Mouse (Mus musculus): Measurements from ENCODE around the gene Notch2. TPM values are rescaled to one million over a fixed set of nuclear protein-coding genes. Genes with fewer than 3 reads are reported as not detected.
A peak's percentile ranks its signal among the peaks of the same experiment; 100 is the strongest.

Gene Notch2
- polyA plus RNA-seq, 1 experiment from 2014 or later, result 18.6 TPM

DNA sequence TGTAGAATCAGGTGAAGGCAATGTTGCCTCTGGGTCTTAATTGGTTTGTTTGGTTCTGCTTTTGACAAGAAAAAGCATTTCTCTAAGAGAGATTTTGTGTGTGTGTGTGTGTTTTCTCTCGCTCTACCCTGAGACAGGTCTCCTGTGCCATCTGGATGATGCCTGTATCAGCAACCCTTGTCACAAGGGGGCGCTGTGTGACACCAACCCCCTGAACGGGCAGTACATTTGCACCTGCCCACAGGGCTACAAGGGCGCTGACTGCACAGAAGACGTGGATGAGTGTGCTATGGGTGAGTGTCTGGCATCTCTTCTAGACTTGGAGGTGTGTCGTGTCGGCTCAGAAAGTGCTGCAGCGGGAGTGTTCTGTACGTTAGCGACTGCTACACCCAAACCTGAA is 86.0 kb downstream of the Notch2 start:
- no peak overlapping the region for H3K27ac ChIP-seq
- no peaks in the 10 kb centered on the region for H3K27me3 ChIP-seq
- no peak overlapping the region for H3K4me3 ChIP-seq
- WGBS, result 90% methylated on average over 10 of the region's 10 CpGs
- peaks cover 23% of the 10 kb centered on the region for H3K4me1 ChIP-seq
- H3K36me3 ChIP-seq (ENCODE audit: poor library complexity, severe bottlenecking), result peaks cover 69% of the 10 kb centered on the region
- ATAC-seq, result no peak
- no peak overlapping the region for H3K9ac ChIP-seq
- peaks cover 9% of the 10 kb centered on the region for H3K9me3 ChIP-seq (replicated peaks)
- H3K4me2 ChIP-seq, result no peak overlapping the region

DNA sequence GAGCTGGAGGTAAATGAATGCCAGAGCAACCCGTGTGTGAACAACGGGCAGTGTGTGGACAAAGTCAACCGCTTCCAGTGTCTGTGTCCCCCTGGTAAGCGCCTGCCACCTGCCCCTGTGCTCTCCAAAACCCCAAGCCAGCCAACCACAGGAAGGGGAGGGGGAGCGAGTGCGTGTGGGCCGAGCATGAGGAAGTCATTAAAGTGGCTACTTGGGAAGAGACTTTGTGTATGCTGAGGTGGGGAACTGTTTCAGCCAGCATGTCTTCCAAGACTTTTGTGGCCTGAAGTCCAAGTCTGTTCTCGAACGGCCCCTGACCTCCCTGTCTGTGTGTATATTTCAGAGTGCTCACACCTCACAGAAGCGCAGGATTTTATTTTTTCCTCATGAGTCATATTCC is 88.2 kb downstream of the Notch2 start:
- peaks cover 28% of the 10 kb centered on the region for H3K4me1 ChIP-seq
- H3K9me3 ChIP-seq (replicated peaks), result peaks cover 9% of the 10 kb centered on the region
- 86% methylated on average over 10 of the region's 10 CpGs for WGBS
- H3K4me2 ChIP-seq, result no peak overlapping the region
- no peak overlapping the region for H3K27ac ChIP-seq
- ATAC-seq, result no peak
- H3K36me3 ChIP-seq (ENCODE audit: poor library complexity, severe bottlenecking), result peaks cover 74% of the 10 kb centered on the region
- H3K27me3 ChIP-seq, result no peaks in the 10 kb centered on the region
- no peak overlapping the region for H3K9ac ChIP-seq
- no peak overlapping the region for H3K4me3 ChIP-seq

DNA sequence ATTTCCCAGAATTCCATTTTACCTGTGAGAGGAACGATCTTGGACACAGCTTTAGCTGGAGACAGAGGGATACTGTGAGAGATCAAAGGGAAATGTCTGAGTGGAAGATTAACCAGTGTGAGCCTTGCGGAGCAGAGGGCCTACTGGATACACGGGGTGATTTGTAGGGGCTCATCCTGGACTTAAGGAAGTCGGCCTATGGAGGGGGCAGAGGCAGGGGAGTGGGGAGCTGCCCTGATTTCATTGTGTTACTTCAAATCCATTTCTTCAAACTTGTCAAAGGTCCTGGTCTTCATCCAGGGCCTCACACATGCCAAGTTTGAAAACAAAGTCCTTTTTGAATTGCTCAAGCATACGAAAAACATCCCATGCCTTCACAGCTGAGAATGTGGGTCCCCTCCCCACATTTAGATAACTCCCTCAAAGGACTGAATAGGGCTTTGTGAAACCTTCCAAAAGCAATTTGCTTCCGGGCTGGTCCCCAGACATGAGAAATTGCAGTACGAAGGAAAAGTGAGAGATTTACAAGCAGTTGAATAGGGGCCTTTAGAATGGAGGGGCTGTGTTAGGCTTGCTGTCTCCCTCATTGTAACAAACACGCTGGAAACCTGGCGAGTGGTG is 91.6 kb downstream of the Notch2 start:
- peaks cover 9% of the 10 kb centered on the region for H3K9me3 ChIP-seq (replicated peaks)
- peak; percentile 58 for ATAC-seq
- no peaks in the 10 kb centered on the region for H3K27me3 ChIP-seq
- no peak overlapping the region for H3K4me2 ChIP-seq
- H3K27ac ChIP-seq, result peak overlapping the region; percentile 85
- H3K4me1 ChIP-seq, result peaks cover 38% of the 10 kb centered on the region
- 6% methylated on average over 9 of the region's 9 CpGs for WGBS
- peak overlapping the region; percentile 8; the same call in 1 of the 2 replicates for H3K9ac ChIP-seq
- peaks cover 68% of the 10 kb centered on the region for H3K36me3 ChIP-seq (ENCODE audit: poor library complexity, severe bottlenecking)
- no peak overlapping the region for H3K4me3 ChIP-seq

DNA sequence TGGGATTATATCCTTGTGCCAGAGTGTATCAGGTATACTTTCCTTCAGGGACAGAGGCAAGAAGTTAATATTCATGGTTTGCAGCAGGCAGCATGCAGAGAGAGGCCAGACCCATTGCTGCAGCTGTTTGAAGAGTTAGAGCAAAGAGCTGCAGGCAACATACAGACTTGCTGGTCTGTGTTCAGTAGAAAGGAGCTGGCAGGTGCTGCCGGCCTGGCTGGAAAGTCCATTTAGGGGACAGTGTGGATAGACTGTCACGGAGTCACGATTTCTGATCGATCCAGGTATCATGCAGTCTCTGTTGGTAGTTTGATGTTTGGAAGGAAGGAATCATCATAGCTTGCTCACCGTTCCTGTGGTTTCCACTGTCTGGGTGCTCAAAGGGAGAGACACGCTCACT is 92.2 kb downstream of the Notch2 start:
- Histone ChIP-seq H3K4me3 (no peak overlapping the region), H3K27ac (peak overlapping the region; percentile 85), H3K4me1 (peaks cover 38% of the 10 kb centered on the region), H3K36me3 (ENCODE audit: poor library complexity, severe bottlenecking) (peaks cover 63% of the 10 kb centered on the region), H3K9ac (no peak overlapping the region; the same call in none of the 2 replicates), H3K4me2 (peak overlapping the region; percentile 33), H3K27me3 (no peaks in the 10 kb centered on the region), H3K9me3 (replicated peaks) (peaks cover 9% of the 10 kb centered on the region)
- no peak for ATAC-seq
- 50% methylated on average over 6 of the region's 6 CpGs for WGBS

DNA sequence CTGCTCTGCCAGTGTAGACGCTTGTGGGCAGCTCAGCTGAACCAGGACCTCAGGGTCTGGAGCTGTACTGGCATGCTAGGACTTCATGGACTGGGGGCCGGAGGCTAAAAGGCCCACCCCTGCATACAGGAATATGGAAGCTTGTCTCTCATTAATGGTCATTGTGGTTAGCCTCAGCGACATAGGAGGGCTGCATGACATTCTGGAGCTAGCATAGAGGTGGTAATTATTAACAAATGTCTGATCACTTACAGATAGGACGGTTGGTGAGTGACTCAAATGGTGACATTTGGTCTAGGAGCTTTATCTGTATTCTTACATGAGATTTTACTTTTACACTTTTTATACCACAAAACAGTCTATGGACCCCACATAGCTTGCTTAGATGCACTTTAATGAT is 92.8 kb downstream of the Notch2 start:
- Histone ChIP-seq H3K4me2 (no peak overlapping the region), H3K9me3 (replicated peaks) (peaks cover 9% of the 10 kb centered on the region), H3K4me3 (no peak overlapping the region), H3K36me3 (ENCODE audit: poor library complexity, severe bottlenecking) (peaks cover 62% of the 10 kb centered on the region), H3K9ac (0 out of 2 replicates have a peak overlapping the region, but pooled peaks have one; percentile 4), H3K27me3 (no peaks in the 10 kb centered on the region), H3K4me1 (peaks cover 38% of the 10 kb centered on the region), H3K27ac (peak overlapping the region; percentile 85)
- WGBS, result 74% methylated on average over 4 of the region's 4 CpGs
- no peak for ATAC-seq

DNA sequence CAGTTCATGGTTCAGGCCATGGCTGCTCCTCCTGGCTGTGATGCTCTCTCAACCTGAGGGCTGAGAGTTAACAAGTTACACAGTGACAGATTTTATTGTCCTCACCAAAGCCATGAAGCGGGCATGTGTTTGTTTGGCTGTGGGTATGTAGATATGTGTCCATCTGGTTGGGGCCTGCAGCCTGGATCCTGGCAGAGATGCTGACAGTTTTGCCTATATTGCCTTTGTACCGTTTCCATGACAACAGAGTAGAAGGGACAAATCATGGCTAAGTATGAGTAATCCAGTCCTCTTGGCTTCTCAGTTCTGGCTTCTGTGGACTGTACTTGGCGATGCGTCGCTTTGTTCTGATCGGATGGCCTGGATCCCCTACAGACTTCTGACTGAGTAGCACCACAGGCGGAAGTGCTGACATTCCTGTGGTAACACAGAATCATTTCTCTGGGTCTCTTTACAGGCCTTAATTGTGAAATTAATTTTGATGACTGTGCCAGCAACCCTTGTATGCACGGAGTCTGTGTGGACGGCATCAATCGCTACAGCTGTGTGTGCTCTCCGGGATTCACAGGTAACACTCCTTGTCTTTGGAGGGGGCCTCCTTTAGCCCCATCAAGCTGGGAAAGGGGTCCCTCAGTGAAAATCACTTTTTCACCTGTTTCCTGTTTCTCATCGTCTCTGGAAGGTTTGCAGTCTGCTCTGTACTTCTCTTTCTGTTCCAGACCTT is 93.4 kb downstream of the Notch2 start:
- peak; percentile 83 for ATAC-seq
- Histone ChIP-seq H3K27ac (peak overlapping the region; percentile 57), H3K4me2 (no peak overlapping the region)

DNA sequence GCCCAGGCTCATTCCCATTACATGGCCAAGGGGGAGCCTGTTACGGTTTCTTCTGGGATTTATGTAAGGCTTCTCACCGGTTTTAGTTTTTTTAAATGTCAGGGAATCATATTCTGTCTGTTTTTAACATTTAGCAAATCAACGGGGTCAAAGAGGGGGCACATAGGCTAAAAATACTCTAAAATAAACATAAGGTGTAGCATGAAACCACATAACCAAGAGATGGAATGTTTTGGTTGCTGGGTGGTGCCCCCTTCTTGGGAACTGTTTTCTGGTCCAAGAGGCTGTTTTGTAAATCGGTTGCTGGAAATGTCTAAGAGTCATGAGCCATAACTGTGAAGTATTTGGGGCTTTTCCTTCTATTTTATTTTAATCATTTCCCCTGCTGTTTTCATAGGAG is 95.1 kb downstream of the Notch2 start:
- Histone ChIP-seq H3K4me3 (no peak overlapping the region), H3K27ac (no peak overlapping the region), H3K4me1 (peaks cover 38% of the 10 kb centered on the region), H3K4me2 (no peak overlapping the region), H3K9ac (no peak overlapping the region), H3K36me3 (ENCODE audit: poor library complexity, severe bottlenecking) (peaks cover 59% of the 10 kb centered on the region), H3K27me3 (no peaks in the 10 kb centered on the region), H3K9me3 (replicated peaks) (no peaks in the 10 kb centered on the region)
- WGBS, result 95% methylated on average over 4 of the region's 4 CpGs
- no peak for ATAC-seq

More for the DNA sequence above, 93.4 kb downstream of the Notch2 start:
- 50% methylated on average over 12 of the region's 12 CpGs for WGBS
- Histone ChIP-seq H3K27me3 (no peaks in the 10 kb centered on the region), H3K4me3 (no peak overlapping the region), H3K4me1 (peaks cover 38% of the 10 kb centered on the region), H3K9me3 (replicated peaks) (peaks cover 9% of the 10 kb centered on the region), H3K9ac (no peak overlapping the region), H3K36me3 (ENCODE audit: poor library complexity, severe bottlenecking) (peaks cover 62% of the 10 kb centered on the region)

DNA sequence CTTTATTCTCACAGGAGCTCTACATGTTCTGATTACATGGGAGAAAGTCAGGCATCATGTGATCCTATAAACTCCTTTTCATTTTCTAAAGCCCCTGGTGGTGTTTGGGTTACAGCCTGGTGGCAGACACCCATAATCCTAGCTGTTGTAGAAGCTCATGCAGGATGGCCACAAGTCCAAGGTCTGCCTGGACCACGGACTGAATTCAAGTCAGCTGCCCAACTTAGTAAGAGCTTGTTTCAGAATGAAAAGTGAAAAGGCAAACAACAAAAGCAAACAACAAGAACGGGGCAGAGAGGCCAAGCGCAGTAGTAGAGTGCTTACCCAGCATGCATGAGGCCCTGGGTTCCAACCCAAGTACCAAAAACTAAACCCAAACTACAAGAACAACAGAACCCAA is 95.5 kb downstream of the Notch2 start:
- Histone ChIP-seq H3K4me3 (no peak overlapping the region), H3K9me3 (replicated peaks) (no peaks in the 10 kb centered on the region), H3K27me3 (no peaks in the 10 kb centered on the region), H3K4me1 (peaks cover 36% of the 10 kb centered on the region), H3K27ac (no peak overlapping the region), H3K36me3 (ENCODE audit: poor library complexity, severe bottlenecking) (peaks cover 60% of the 10 kb centered on the region), H3K4me2 (no peak overlapping the region), H3K9ac (no peak overlapping the region)
- 89% methylated on average over 3 of the region's 3 CpGs for WGBS
- ATAC-seq, result no peak

DNA sequence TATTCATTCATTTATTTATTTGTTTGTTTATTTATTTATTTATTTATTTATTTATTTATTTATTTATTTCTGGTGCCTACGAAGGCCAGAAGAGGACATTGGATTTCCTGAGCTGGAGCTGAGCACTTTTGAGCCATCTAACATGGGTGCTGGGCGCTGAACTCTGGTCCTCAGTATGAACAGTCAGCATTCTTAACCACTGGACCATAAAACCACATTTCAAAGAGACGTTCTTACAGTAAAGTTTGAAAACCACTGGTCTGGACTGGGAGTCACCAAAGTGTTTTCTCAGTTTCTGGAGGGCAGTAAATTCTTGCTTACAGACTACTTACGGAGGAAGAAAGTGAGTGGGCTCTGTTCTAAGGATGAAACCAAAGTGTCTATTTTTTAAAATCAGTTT is 97.3 kb downstream of the Notch2 start:
- Histone ChIP-seq H3K27ac (no peak overlapping the region), H3K4me2 (no peak overlapping the region), H3K9me3 (replicated peaks) (no peaks in the 10 kb centered on the region), H3K36me3 (ENCODE audit: poor library complexity, severe bottlenecking) (peaks cover 63% of the 10 kb centered on the region), H3K4me3 (no peak overlapping the region), H3K9ac (no peak overlapping the region), H3K4me1 (peaks cover 19% of the 10 kb centered on the region), H3K27me3 (no peaks in the 10 kb centered on the region)
- 84% methylated on average over 4 of the region's 4 CpGs for WGBS
- ATAC-seq, result no peak

DNA sequence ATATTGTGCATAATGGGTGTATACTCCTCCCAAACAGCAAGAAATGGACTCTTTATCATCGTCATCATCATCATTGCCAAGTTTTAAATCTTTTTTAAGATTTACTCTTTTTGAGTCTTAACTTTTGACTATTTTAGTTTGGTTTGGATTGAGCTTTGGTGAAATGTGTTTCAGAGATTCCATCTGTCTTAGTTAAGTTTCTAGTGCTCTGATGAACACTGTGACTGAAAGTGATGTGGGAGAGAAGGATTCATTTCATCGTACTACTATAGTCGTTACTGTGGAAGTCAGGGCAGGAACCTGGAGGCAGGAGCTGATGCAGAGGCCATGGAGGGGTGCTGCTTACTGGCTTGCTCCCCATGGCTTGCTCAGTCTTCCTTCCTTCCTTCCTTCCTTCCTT is 104.9 kb downstream of the Notch2 start:
- Histone ChIP-seq H3K4me2 (no peak overlapping the region), H3K9me3 (replicated peaks) (no peaks in the 10 kb centered on the region), H3K27me3 (no peaks in the 10 kb centered on the region), H3K27ac (no peak overlapping the region), H3K9ac (no peak overlapping the region), H3K4me1 (no peaks in the 10 kb centered on the region), H3K4me3 (no peak overlapping the region), H3K36me3 (ENCODE audit: poor library complexity, severe bottlenecking) (peaks cover 78% of the 10 kb centered on the region)
- WGBS, result 91% methylated on average over 3 of the region's 3 CpGs
- no peak for ATAC-seq

DNA sequence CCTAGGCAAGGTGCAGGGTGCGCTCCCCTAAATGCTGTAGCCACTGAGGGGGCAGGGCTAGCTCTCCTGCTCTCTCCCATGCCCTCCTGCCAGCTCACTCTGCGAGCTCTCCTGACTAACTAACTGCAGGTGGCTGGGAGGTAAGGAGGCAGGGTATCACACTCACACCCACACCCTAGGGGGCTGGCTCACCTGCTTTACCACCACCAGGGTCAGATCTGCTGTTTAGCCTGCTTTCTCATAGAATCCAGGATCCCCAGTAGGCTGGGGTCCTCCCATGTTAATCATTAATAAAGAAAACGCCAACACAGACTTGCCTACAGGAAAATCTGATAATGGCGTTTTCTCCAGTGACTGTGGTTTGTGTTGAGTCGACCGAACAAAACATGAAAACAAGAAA is 106.0 kb downstream of the Notch2 start:
- H3K4me1 ChIP-seq, result no peaks in the 10 kb centered on the region
- H3K4me3 ChIP-seq, result no peak overlapping the region
- H3K27ac ChIP-seq, result no peak overlapping the region
- no peak overlapping the region for H3K9ac ChIP-seq
- no peaks in the 10 kb centered on the region for H3K9me3 ChIP-seq (replicated peaks)
- WGBS, result 90% methylated on average over 6 of the region's 6 CpGs
- H3K4me2 ChIP-seq, result no peak overlapping the region
- no peaks in the 10 kb centered on the region for H3K27me3 ChIP-seq
- ATAC-seq, result no peak
- H3K36me3 ChIP-seq (ENCODE audit: poor library complexity, severe bottlenecking), result peaks cover 80% of the 10 kb centered on the region

DNA sequence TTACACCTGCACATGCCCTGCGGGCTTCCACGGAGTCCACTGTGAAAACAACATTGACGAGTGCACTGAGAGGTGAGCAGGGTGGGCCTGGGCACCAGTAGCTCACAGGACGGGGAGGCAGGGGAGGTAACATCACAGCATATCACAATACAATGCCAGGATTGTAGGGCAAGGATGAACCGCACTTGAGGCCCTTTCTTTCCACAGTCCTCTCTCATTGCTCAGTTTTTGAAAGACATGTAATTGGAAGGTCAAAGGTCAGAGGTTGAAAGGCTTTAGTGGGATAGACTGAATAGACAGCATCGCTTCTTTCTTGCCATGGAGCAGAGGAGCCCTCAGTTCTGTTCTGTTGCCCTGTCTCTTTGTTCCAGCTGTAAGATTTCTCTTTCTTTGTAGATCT is 107.6 kb downstream of the Notch2 start:
- Histone ChIP-seq H3K27me3 (no peaks in the 10 kb centered on the region), H3K4me1 (no peaks in the 10 kb centered on the region), H3K9ac (no peak overlapping the region), H3K9me3 (replicated peaks) (no peaks in the 10 kb centered on the region), H3K4me3 (no peak overlapping the region), H3K36me3 (ENCODE audit: poor library complexity, severe bottlenecking) (peaks cover 78% of the 10 kb centered on the region), H3K4me2 (no peak overlapping the region), H3K27ac (no peak overlapping the region)
- 43% methylated on average over 6 of the region's 6 CpGs for WGBS
- ATAC-seq, result 0 out of 2 replicates have a peak, but pooled peaks have one; percentile 51
